Mouse (Mus musculus): ENCODE data around the gene Slco3a1. TPM values are rescaled to one million over a fixed set of nuclear protein-coding genes. Genes with fewer than 3 reads are reported as not detected.

The Slco3a1 gene
- polyA plus RNA-seq, 1 experiment, result not detected

GRCm38 (mm10) chr7:74508205-74508604, 46.4 kb downstream of the Slco3a1 start:
- no peak for TF ChIP-seq GATA1 (IDR thresholded peaks at IDR 0.05; ENCODE audit: low read length)

GRCm38 (mm10) chr7:74506856-74507255, 47.7 kb downstream of the Slco3a1 start:
- TF ChIP-seq GATA1 (IDR thresholded peaks at IDR 0.05; ENCODE audit: low read length), result no peak

GRCm38 (mm10) chr7:74505635-74506034, 48.9 kb downstream of the Slco3a1 start:
- no peak for TF ChIP-seq GATA1 (IDR thresholded peaks at IDR 0.05; ENCODE audit: low read length)

GRCm38 (mm10) chr7:74501187-74501586, 53.4 kb downstream of the Slco3a1 start:
- TF ChIP-seq GATA1 (IDR thresholded peaks at IDR 0.05; ENCODE audit: low read length), result no peak

- no peak for TF ChIP-seq GATA1 (IDR thresholded peaks at IDR 0.05; ENCODE audit: low read length)
Observed at GRCm38 (mm10) chr7:74499470-74499869, 55.1 kb downstream of the Slco3a1 start.

GRCm38 (mm10) chr7:74498266-74498980, 56.2 kb downstream of the Slco3a1 start:
- no peak for TF ChIP-seq GATA1 (IDR thresholded peaks at IDR 0.05; ENCODE audit: low read length)

GRCm38 (mm10) chr7:74497203-74497602, 57.4 kb downstream of the Slco3a1 start:
- no peak for TF ChIP-seq GATA1 (IDR thresholded peaks at IDR 0.05; ENCODE audit: low read length)

- TF ChIP-seq GATA1 (IDR thresholded peaks at IDR 0.05; ENCODE audit: low read length), result no peak
Observed at GRCm38 (mm10) chr7:74495451-74495850, 59.1 kb downstream of the Slco3a1 start.

- no peak for TF ChIP-seq GATA1 (IDR thresholded peaks at IDR 0.05; ENCODE audit: low read length)
Observed at GRCm38 (mm10) chr7:74493775-74494174, 60.8 kb downstream of the Slco3a1 start.

GRCm38 (mm10) chr7:74491683-74492355, 62.8 kb downstream of the Slco3a1 start:
- no peak for TF ChIP-seq GATA1 (IDR thresholded peaks at IDR 0.05; ENCODE audit: low read length)

- no peak for TF ChIP-seq GATA1 (IDR thresholded peaks at IDR 0.05; ENCODE audit: low read length)
Observed at GRCm38 (mm10) chr7:74488141-74488540, 66.4 kb downstream of the Slco3a1 start.

GRCm38 (mm10) chr7:74487727-74488126, 66.9 kb downstream of the Slco3a1 start:
- TF ChIP-seq GATA1 (IDR thresholded peaks at IDR 0.05; ENCODE audit: low read length), result no peak

- TF ChIP-seq GATA1 (IDR thresholded peaks at IDR 0.05; ENCODE audit: low read length), result no peak
Observed at GRCm38 (mm10) chr7:74486083-74486482, 68.5 kb downstream of the Slco3a1 start.

- TF ChIP-seq GATA1 (IDR thresholded peaks at IDR 0.05; ENCODE audit: low read length), result no peak
Observed at GRCm38 (mm10) chr7:74485669-74486068, 68.9 kb downstream of the Slco3a1 start.

- TF ChIP-seq GATA1 (IDR thresholded peaks at IDR 0.05; ENCODE audit: low read length), result no peak
Observed at GRCm38 (mm10) chr7:74484024-74484385, 70.6 kb downstream of the Slco3a1 start.

- TF ChIP-seq GATA1 (IDR thresholded peaks at IDR 0.05; ENCODE audit: low read length), result no peak
Observed at GRCm38 (mm10) chr7:74483294-74484023, 71.1 kb downstream of the Slco3a1 start.
